In the genomic region with DNA sequence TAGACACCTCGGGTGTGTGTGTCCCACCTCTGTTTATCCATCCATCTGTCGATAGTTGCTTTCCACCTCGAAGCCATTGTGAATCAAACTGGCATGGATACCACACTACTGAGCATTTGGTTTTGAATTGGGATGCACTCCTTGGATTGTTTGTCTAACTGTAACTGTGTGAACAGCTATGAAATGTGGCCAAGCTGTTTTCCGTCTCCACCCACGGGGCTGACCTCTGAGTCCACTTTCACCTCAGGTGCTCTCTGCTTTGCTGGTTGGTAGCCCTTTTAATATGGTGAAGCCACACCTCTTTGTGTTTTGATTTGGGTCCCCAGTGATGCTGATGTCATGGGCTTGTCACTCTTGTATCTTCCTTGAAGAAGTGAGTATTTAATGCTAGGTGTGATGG, we compare ENCODE assay signal across 28 mouse cellular contexts. TPM values are rescaled to one million over a fixed set of nuclear protein-coding genes. Genes with fewer than 3 reads are reported as not detected.
"Had no signal": no experiment of that assay in that cellular context is flagged by ENCODE, and none has a peak within 500 bp of the region (broad histone marks: within the 10 kb centered on the region; RNA-seq: fewer than 3 reads in every experiment).

No protein-coding gene starts in this region.

- H3K36me3 ChIP-seq: kidney, embryonic 15.5 days; liver, embryonic 12.5 days; liver, embryonic 15.5 days; lung, embryonic 15.5 days had no signal

- DNase-seq: kidney, adult 11 months; kidney, adult 8-10 months; kidney, postnatal 10 days; kidney, postnatal 36 days; layer of hippocampus, postnatal 36 days; lung, adult 18-20 months; lung, postnatal 10 days; lung, postnatal 4 days; midbrain, embryonic 14.5 days; right cerebral cortex, postnatal 14 days; right cerebral cortex, postnatal 4 days; thymus, adult 2 months; thymus, postnatal 14 days; thymus, postnatal 4 days had no signal

- H3K4me3 ChIP-seq: kidney, embryonic 15.5 days; left cerebral cortex, adult 2 months; liver, embryonic 12.5 days; liver, embryonic 15.5 days; lung, embryonic 15.5 days had no signal

- H3K27me3 ChIP-seq: kidney, embryonic 15.5 days; liver, embryonic 12.5 days; liver, embryonic 15.5 days; lung, embryonic 15.5 days had no signal

- H3K4me1 ChIP-seq: liver, embryonic 12.5 days; liver, embryonic 15.5 days had no signal

- H3K9ac ChIP-seq: kidney, embryonic 15.5 days; liver, embryonic 12.5 days; liver, embryonic 15.5 days; lung, embryonic 15.5 days had no signal

- H3K9me3 ChIP-seq: kidney, embryonic 15.5 days; liver, embryonic 12.5 days; liver, embryonic 15.5 days; lung, embryonic 15.5 days had no signal

- H3K27ac ChIP-seq: kidney, embryonic 15.5 days; left cerebral cortex, adult 2 months; liver, embryonic 12.5 days; liver, embryonic 15.5 days; lung, embryonic 15.5 days had no signal

- H3K4me2 ChIP-seq: kidney, embryonic 15.5 days; liver, embryonic 12.5 days; liver, embryonic 15.5 days; lung, embryonic 15.5 days; midbrain, embryonic 11.5 days had no signal

- ATAC-seq: liver, embryonic 12.5 days had no signal

RNA-seq across cellular contexts. Expression of a gene that starts 11.4 kb away (rescaled TPM):
- total RNA-seq: megakaryocyte progenitor cell, adult 5-6 weeks; megakaryocyte-erythroid progenitor cell, adult 5-6 weeks had no signal

RNA-seq across cellular contexts. Expression of a gene that starts 52.7 kb away (rescaled TPM):
- total RNA-seq: layer of hippocampus, adult 8-10 months; layer of hippocampus, postnatal 10 days; layer of hippocampus, postnatal 36 days; left cerebral cortex, adult 2 months; left cerebral cortex, postnatal 10 days; left cerebral cortex, postnatal 36 days; megakaryocyte progenitor cell, adult 5-6 weeks; megakaryocyte-erythroid progenitor cell, adult 5-6 weeks; midbrain, postnatal 0 days had no signal
- polyA plus RNA-seq: limb, embryonic 14.5 days; liver, embryonic 12.5 days; midbrain, postnatal 0 days; thymus, adult 2 months had no signal
